Mouse (Mus musculus) neural tube, embryonic 13.5 days (tissue): ENCODE measurements at regions not wholly inside any gene's neighbourhood (a gene's known extent, or its start where the extent isn't known, plus 50 kb on each side); places are given as distances from the start of the nearest gene placed in this dataset.
A peak's percentile ranks its signal among the peaks of the same experiment; 100 is the strongest.

Experiments used
- ATAC-seq: fragments of 200-750 bp; cut with Nextera tagmentation; 2 replicates; pipeline ENCODE4 v1.8.0; 2017; ENCODE audit warnings: low read depth, mild to moderate bottlenecking, moderate TSS enrichment, moderate library complexity
- H3K27ac ChIP-seq: fragments of 300-500 bp; sonication (generic); replicated peaks from 2 replicates; pipeline ENCODE4 v1.5.1; 2015; ENCODE audit warnings: moderate library complexity, mild to moderate bottlenecking, inconsistent platforms
- H3K27me3 ChIP-seq: fragments of 300-500 bp; sonication (generic); 2 replicates; pipeline ENCODE4 v1.6.1; 2015; ENCODE audit warnings: mild to moderate bottlenecking, inconsistent platforms
- H3K36me3 ChIP-seq: fragments of 300-500 bp; sonication (generic); 2 replicates; pipeline ENCODE4 v1.6.1; 2015; ENCODE audit warnings: mild to moderate bottlenecking, inconsistent platforms
- H3K4me1 ChIP-seq: fragments of 300-500 bp; sonication (generic); replicated peaks from 2 replicates; pipeline ENCODE4 v1.6.1; 2015; ENCODE audit warnings: inconsistent platforms
- H3K4me2 ChIP-seq: fragments of 300-500 bp; sonication (generic); 2 replicates; pipeline ENCODE4 v1.6.1; 2015; ENCODE audit warnings: inconsistent platforms, mild to moderate bottlenecking, moderate library complexity
- H3K4me3 ChIP-seq: fragments of 300-500 bp; sonication (generic); 2 replicates; pipeline ENCODE4 v1.5.1; 2015; ENCODE audit warnings: mild to moderate bottlenecking, inconsistent platforms
- H3K9ac ChIP-seq: fragments of 300-500 bp; sonication (generic); 2 replicates; pipeline ENCODE4 v1.6.1; 2015; ENCODE audit warnings: moderate library complexity, mild to moderate bottlenecking, inconsistent platforms
- H3K9me3 ChIP-seq: fragments of 300-500 bp; sonication (generic); 2 replicates; pipeline ENCODE4 v1.6.1; 2016; ENCODE audit warnings: inconsistent platforms
- WGBS: fragments of 180-500 bp; shearing (Covaris S2); methylation state at CpG from one replicate; pipeline ENCODE4 v1.1.7; 2015; 5-methylcytosine and 5-hydroxymethylcytosine counted together

DNA sequence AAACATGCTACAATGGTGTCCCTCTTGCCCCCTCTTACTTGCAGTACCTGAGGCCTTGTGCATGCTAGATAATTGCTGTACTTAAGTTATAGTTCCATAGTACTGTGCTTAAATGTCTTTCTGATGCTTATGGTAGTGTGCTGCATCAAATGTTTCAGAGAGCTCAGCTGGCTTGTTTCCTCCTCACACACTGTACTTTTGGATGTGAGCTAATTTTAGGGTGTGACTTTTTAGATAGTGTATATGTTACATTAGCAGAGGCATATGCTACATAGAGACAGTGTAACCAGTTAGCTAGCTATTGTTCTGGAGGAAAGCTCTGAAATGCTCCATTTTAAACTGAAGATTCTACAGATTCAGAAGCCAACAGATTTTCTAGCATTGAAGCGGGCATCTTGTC is 467.9 kb upstream of the Nr5a2 start:
- no peak for ATAC-seq
- 94% methylated on average over 1 of the region's 1 CpGs for whole genome bisulfite sequencing

GRCm38 (mm10) chr1:137418388-137418787 is 458.1 kb upstream of the Nr5a2 start:
- Histone ChIP-seq H3K4me2 (no peak overlapping the region), H3K27ac (no peak overlapping the region), H3K36me3 (no peaks in the 10 kb centered on the region), H3K9me3 (no peaks in the 10 kb centered on the region), H3K4me3 (no peak overlapping the region), H3K4me1 (no peaks in the 10 kb centered on the region), H3K9ac (no peak overlapping the region), H3K27me3 (no peaks in the 10 kb centered on the region)
- 83% methylated on average over 3 of the region's 3 CpGs for WGBS
- ATAC-seq: no peak

More for the DNA sequence above, 467.9 kb upstream of the Nr5a2 start:
- Histone ChIP-seq H3K4me1 (no peaks in the 10 kb centered on the region), H3K9me3 (no peaks in the 10 kb centered on the region), H3K4me3 (no peak overlapping the region), H3K27me3 (no peaks in the 10 kb centered on the region), H3K9ac (no peak overlapping the region), H3K4me2 (no peak overlapping the region), H3K27ac (no peak overlapping the region), H3K36me3 (no peaks in the 10 kb centered on the region)

DNA sequence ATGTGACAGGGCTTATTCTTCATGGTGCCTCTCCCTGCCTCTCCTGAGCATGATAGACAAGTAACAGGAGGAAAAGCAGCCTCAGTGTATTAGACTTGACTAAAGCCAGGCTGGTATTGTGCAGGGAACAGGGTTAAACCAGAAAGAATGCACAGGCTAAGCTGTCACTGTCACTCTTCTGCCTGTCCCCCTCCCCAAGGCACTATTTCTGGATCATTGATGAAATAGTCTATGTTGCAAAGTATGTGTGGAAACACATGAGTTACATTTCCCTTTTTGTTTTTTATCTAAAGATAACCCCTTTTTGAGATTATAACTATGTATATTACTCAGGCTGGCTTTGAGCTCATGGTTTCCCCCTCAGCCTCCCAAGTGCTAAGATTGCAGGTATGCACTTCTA is 436.5 kb upstream of the Nr5a2 start:
- no peak overlapping the region for H3K4me2 ChIP-seq
- no peak overlapping the region for H3K27ac ChIP-seq
- H3K4me3 ChIP-seq: no peak overlapping the region
- H3K9ac ChIP-seq: no peak overlapping the region
- ATAC-seq: no peak
- no peaks in the 10 kb centered on the region for H3K27me3 ChIP-seq
- no peaks in the 10 kb centered on the region for H3K9me3 ChIP-seq
- H3K36me3 ChIP-seq: no peaks in the 10 kb centered on the region
- no peaks in the 10 kb centered on the region for H3K4me1 ChIP-seq

DNA sequence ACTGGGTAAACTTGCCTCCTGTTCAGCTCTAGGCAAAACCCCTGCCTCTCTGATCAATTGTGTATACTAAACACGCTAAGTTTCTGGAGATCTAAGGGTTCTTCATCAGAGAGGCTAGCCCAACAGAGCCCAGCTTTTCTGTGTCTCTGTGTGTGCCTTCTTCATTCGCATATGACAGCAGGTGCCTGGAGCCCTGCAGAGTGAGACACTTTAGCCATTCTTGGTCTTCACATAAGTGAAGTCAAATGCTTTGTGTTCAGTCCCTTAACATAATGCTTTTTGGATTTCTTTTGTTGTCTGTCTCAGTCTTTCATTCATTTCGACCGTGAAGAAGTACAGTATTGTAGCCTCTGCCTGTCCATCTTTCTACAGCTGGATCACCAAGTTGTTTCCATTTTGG is 427.3 kb upstream of the Nr5a2 start:
- H3K4me2 ChIP-seq: no peak overlapping the region
- no peaks in the 10 kb centered on the region for H3K36me3 ChIP-seq
- no peak overlapping the region for H3K9ac ChIP-seq
- no peaks in the 10 kb centered on the region for H3K27me3 ChIP-seq
- H3K4me3 ChIP-seq: no peak overlapping the region
- H3K4me1 ChIP-seq: no peaks in the 10 kb centered on the region
- 41% methylated on average over 4 of the region's 4 CpGs for WGBS
- H3K27ac ChIP-seq: no peak overlapping the region
- no peak for ATAC-seq
- H3K9me3 ChIP-seq: no peaks in the 10 kb centered on the region

GRCm38 (mm10) chr1:137378072-137378985 is 418.1 kb upstream of the Nr5a2 start:
- peak; percentile 62; the same call in 1 of the 2 replicates for ATAC-seq
- Histone ChIP-seq H3K27me3 (no peaks in the 10 kb centered on the region), H3K27ac (no peak overlapping the region), H3K4me1 (peaks cover 24% of the 10 kb centered on the region), H3K4me2 (peak overlapping the region; percentile 39), H3K4me3 (no peak overlapping the region), H3K36me3 (no peaks in the 10 kb centered on the region), H3K9ac (no peak overlapping the region), H3K9me3 (no peaks in the 10 kb centered on the region)
- 14% methylated on average over 6 of the region's 6 CpGs for WGBS

GRCm38 (mm10) chr1:137376685-137377084 is 416.4 kb upstream of the Nr5a2 start:
- no peak overlapping the region for H3K9ac ChIP-seq
- no peaks in the 10 kb centered on the region for H3K9me3 ChIP-seq
- H3K27me3 ChIP-seq: no peaks in the 10 kb centered on the region
- no peaks in the 10 kb centered on the region for H3K36me3 ChIP-seq
- peaks cover 24% of the 10 kb centered on the region for H3K4me1 ChIP-seq
- no peak overlapping the region for H3K4me3 ChIP-seq
- WGBS: 41% methylated on average over 10 of the region's 10 CpGs
- H3K4me2 ChIP-seq: no peak overlapping the region
- H3K27ac ChIP-seq: no peak overlapping the region
- no peak for ATAC-seq

DNA sequence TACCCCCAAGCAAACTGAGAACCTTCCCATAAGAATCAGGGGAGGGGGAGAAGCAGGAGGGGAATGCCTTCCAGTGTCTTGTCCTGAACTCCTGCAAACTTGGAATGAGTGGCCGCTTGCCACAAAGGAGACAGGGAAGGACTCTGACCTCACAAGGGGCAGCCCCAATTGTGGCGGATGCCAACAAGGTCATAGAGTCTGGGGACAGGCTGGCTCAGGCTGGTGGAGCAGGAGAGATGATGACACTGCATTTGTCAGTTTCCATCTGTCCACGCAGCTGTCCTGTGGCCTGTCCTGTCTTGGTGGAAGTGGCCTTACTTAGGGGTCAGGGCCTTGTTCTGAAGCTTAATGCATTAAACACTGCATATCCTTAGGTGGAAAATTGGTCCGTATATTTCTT is 414.4 kb upstream of the Nr5a2 start:
- Histone ChIP-seq H3K27me3 (no peaks in the 10 kb centered on the region), H3K27ac (no peak overlapping the region), H3K9me3 (no peaks in the 10 kb centered on the region), H3K36me3 (no peaks in the 10 kb centered on the region), H3K4me3 (no peak overlapping the region), H3K4me1 (peaks cover 24% of the 10 kb centered on the region), H3K4me2 (no peak overlapping the region), H3K9ac (no peak overlapping the region)
- no peak for ATAC-seq
- WGBS: 48% methylated on average over 4 of the region's 4 CpGs

DNA sequence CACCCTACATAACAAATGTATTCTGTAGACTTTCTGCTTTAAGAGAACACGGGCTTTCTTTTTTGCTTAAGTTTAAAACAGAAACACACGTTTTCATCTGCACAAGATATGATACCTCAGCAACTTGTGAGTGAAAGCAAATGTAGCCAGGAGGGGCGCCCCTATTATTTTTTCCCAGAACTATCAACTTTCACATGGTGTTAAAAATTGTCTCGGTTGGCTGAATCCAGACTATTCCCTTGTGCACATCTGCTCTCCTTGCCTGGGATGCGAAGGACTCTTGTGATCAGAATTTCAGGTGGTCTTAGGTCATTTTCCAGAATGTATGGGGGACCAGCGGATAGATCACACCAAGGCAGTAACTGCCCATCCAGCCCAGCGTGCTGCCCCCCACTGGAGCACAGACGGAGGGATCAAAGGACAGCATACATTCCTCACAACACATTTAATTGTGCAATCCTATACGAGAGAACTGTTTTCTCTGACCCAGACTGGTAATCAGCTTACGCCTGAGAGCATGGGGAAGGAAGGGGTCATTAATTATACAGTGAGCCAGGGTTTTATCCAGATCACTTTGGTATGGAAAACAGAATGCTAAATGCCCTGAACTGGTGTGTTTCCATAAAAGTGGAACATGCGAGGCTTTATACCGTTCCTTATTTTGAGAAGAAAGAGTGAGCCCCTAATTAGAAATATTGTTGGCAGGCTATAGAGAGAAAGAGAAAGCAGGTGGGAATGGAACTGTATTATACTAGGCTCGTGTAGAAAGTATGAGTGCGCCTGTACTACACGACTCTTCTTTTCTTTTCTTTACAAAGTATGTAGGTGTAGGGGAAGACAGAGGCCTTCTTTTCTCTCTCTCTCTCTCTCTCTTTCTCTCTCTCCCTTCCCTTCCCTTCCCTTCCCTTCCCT is 413.5 kb upstream of the Nr5a2 start:
- Histone ChIP-seq H3K9me3 (no peaks in the 10 kb centered on the region), H3K4me1 (peaks cover 20% of the 10 kb centered on the region), H3K4me2 (no peak overlapping the region), H3K27me3 (no peaks in the 10 kb centered on the region), H3K4me3 (no peak overlapping the region), H3K9ac (no peak overlapping the region), H3K36me3 (no peaks in the 10 kb centered on the region), H3K27ac (no peak overlapping the region)
- no peak for ATAC-seq
- WGBS: 37% methylated on average over 15 of the region's 15 CpGs

DNA sequence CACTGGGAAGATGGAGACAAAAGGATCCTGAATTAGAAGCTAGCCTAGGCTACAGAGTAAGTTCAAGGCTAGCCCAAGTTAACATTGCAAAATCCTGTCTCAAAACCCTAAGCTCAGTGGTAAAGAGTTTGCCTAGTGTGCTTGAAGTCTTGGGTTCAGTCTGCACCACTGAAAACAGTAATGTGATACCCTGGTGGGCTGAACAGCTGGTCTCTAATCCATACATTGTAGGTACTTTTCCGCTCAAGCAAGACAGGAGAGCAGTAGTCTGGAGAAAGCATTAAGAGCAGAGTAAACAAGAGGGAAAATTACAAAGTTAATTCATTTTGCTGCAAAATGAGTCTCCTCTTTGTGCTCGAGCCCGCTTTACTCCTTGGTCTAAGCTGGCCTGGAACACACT is 412.0 kb upstream of the Nr5a2 start:
- no peaks in the 10 kb centered on the region for H3K9me3 ChIP-seq
- H3K36me3 ChIP-seq: no peaks in the 10 kb centered on the region
- H3K9ac ChIP-seq: no peak overlapping the region
- H3K27ac ChIP-seq: no peak overlapping the region
- H3K4me3 ChIP-seq: no peak overlapping the region
- no peaks in the 10 kb centered on the region for H3K27me3 ChIP-seq
- ATAC-seq: no peak
- WGBS: 95% methylated on average over 3 of the region's 3 CpGs
- H3K4me1 ChIP-seq: peaks cover 12% of the 10 kb centered on the region
- no peak overlapping the region for H3K4me2 ChIP-seq

- H3K4me1 ChIP-seq: peaks cover 5% of the 10 kb centered on the region; the same call in 1 of the 2 replicates
- H3K9ac ChIP-seq: no peak overlapping the region
- no peak overlapping the region for H3K27ac ChIP-seq
- no peak for ATAC-seq
- no peaks in the 10 kb centered on the region for H3K36me3 ChIP-seq
- H3K4me2 ChIP-seq: no peak overlapping the region
- H3K4me3 ChIP-seq: no peak overlapping the region
- H3K9me3 ChIP-seq: no peaks in the 10 kb centered on the region
- no peaks in the 10 kb centered on the region for H3K27me3 ChIP-seq
Measured at GRCm38 (mm10) chr1:137364396-137364795, 404.1 kb upstream of the Nr5a2 start.

GRCm38 (mm10) chr1:137363969-137364368 is 403.7 kb upstream of the Nr5a2 start:
- H3K9me3 ChIP-seq: no peaks in the 10 kb centered on the region
- no peaks in the 10 kb centered on the region for H3K36me3 ChIP-seq
- 100% methylated on average over 2 of the region's 2 CpGs for WGBS
- no peaks in the 10 kb centered on the region for H3K27me3 ChIP-seq
- no peak overlapping the region for H3K4me2 ChIP-seq
- ATAC-seq: no peak
- no peak overlapping the region for H3K9ac ChIP-seq
- H3K27ac ChIP-seq: no peak overlapping the region
- peaks cover 5% of the 10 kb centered on the region; the same call in 1 of the 2 replicates for H3K4me1 ChIP-seq
- H3K4me3 ChIP-seq: no peak overlapping the region

DNA sequence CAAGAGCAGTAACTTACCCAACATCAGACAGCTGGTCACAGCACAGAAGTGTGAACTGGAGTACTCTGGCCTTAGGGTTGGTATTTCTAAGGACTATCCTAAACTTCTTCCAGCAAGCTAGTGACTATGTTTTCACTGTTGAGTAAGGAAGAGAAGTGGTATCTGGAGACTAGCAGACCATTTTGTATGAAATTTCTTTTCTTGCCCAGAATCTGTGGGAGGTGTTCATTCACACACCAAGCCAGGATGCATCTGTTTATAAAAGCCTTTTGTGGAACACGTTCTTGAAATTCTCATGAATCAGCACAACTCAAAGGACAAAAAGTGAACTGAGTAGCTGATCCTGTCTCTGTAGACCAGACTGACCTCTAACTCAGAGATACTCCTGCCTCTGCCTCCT is 403.3 kb upstream of the Nr5a2 start:
- Histone ChIP-seq H3K4me1 (peaks cover 5% of the 10 kb centered on the region; the same call in 1 of the 2 replicates), H3K27ac (no peak overlapping the region), H3K9me3 (no peaks in the 10 kb centered on the region), H3K9ac (no peak overlapping the region), H3K4me3 (no peak overlapping the region), H3K36me3 (no peaks in the 10 kb centered on the region), H3K4me2 (no peak overlapping the region), H3K27me3 (no peaks in the 10 kb centered on the region)
- ATAC-seq: no peak
- WGBS: 89% methylated on average over 1 of the region's 1 CpGs
